Mouse (Mus musculus): ENCODE measurements around the gene Ak6.

Ak6 gene

DNA sequence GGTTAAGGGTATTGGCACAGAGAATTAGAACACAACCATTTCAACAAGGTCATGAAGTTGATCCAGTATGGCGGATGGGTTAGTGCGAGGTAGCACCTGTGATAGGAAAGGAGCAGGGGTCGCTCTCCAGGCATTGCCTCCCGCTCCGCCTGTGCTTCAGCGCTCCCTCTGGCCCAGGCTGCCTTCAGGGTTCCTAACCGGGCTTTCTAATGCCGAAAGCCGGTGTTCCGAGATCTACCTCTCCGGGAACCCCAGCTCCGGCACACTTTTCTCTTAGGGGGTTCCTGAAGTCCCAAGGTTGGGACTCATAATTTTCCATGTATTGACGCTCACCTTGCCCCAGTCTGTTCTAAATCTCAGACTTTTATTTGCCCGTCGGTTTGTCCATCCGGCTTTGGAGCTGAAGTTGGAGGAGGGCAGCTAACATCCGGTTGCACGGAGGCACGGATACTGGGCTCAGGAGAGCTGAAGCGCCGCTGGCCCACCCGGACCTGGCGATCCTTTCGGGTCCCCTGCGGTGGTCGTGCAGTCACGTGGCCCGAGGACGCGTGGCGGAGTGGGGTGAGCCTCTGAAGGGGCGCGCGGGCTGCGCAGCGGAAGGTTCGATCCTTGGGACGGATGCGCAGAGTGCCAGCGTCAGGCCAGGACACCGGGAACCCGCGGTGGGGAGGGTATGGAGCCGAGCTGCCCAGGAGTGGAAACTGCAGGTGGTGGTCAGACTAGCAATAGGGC, 18.7 kb downstream of the Ak6 start, which contains the start of gene Ccdc125:
Gene Ccdc125, plus strand, starts transcription at position 427 of the 732 bp plus-strand sequence.
- in situ Hi-C loops (cut with MboI): no loop called here

DNA sequence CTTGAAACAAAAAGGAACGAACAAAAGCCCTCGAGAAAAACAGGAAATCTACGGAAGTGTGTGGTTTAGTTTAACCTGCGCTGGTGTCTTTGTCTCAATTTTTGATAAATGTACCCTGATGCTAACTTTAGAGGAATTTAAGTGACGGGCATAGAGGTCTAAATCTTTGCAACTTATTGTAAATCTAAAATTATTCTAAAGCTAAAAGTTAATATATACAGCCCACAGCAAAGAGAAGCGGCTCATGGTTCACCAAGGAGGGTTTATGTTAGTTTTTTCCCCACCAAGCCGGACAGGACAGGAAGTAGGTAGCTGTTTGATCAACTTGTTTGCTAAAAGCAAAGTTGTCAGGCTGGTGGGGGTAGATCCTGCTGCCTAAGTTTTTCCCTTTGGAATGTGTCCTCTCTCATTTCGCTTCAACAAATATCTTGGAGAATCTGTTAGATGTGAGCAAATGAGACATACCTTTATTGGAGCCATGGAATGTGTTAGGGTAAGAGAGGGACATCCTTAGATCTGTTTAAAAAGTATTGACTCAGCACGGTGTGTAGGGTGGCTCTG, 19.5 kb downstream of the Ak6 start:
- in situ Hi-C loops (cut with MboI): no loop called here

DNA sequence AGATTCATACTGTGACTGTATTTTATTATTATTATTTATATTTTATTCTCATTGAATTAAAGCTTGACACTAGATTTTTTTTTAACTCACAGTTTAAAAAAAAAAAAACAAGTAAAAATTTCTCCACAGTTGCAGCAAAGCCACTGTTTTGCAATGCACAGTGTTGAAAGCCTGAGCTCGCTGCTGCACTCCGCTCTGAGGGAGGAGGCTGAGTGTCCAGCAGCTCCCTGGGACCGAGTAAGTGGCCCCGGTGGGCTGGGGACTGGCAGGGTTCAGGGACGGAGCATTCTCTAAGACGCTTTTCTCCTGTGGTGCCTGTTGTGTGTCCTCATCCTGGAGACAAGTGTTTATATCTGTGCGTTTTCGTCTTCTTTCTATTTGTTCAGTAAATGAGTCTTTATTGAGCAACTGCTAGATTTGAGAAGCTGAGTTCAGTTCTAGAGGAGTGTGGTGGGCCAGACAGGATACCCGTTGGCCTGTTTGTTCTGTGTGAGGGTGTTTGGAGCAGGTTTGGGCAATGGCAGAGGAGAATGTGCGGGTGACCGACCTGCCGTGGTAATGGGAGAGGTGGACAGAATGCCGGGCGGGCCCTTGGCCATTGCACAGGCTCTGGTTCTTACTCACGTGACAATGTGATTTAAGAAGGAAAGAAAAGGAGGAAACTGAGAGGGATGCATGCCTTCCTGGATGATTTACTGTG, 25.3 kb downstream of the Ak6 start:
- in situ Hi-C loops (cut with MboI): no loop called here

DNA sequence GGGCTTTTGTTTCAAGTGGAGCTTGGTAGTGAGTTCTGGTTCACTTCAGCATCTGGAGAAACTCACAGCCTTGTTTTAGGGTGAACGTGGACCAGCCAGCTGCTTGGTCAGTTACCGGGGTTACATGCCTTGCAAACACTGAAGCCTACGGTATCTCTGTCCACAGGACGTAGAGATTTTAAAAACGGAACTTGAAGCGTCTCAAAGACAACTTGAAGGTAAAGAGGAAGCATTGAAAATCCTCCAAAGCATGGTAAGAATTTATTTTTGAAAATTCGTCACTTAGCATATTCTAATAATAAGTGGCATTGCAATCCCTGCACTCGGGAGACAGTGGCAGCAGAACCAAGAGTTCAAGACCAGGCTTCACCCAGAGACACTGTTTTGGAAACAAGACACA, 30.8 kb downstream of the Ak6 start:
- in situ Hi-C loops (cut with MboI): no loop called here

DNA sequence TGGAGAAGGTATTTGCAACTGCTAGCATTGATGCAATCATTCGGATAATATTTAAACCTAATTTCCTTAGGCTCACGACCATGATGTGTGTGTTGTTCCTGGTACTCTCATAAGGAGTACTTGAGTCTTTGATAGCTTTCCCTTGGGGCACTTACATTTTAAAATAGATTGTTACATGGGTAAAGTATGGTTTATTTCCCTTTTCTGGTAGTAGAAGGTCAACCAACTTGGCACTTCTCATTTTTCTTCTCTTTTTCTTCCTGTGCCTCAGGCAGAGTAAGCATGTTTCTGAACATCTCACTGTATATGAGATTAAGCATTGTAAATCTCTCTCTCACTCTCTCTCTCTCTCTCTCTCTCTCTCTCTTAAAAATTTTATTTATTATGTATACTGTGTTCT, 32.1 kb downstream of the Ak6 start:
- in situ Hi-C loops (cut with MboI): no loop called here

DNA sequence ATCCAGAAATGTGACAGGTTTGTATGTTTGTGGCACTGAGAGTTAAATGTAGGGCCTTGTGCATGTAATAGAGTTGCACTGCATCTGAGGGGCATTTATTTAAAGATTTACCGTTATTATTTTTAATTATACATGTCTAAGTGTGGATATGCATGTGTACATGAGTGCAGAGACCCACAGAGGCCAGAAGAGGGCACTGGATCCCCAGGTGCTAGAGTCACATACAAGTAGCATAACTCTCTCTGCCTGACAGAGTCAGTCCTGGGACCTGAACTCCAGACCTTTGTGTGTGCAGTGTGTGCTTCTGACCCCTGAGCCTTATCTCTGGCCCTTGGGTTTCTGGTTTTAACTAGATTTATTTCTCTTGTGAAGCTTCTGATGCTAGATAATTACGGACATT, 33.6 kb downstream of the Ak6 start:
- in situ Hi-C loops (cut with MboI): no loop called here

DNA sequence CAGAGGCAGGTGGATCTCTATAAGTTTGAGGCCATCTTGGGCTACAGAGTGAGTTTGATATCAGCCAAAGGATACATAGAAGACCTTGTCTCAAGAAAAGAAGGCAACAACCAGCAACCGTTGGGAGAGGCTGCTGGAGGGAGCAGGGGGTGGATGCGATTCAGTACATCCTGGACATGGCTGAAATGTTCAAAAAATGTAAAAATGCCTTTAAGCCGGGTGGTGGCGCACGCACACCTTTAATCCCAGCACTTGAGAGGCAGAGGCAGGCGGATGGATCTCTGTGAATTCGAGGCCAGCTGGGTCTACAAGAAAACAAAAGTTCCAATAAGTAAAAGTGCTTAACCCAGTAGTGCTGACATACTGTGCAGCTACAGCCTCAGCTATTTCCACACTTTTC, 36.7 kb downstream of the Ak6 start:
- in situ Hi-C loops (cut with MboI): no loop called here

DNA sequence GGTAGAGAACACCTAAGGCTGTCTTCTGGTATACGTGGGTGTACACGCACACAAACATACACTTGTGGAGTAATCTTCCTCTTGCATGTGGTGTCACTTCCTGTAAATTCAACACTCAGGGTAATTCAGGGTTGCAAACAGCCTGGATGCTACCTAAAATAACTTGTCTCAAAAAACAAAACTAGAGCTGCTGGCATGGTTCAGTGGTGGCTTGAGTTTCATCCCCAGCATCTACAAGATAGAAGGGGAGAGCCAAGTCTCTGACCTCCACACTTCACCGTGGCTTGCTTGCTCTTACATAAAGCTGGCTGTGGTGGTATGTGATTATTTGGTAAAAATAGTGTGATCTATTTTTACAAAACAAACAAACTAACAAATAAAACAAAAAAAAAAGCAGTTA, 46.8 kb downstream of the Ak6 start:
- in situ Hi-C loops (cut with MboI): no loop called here

DNA sequence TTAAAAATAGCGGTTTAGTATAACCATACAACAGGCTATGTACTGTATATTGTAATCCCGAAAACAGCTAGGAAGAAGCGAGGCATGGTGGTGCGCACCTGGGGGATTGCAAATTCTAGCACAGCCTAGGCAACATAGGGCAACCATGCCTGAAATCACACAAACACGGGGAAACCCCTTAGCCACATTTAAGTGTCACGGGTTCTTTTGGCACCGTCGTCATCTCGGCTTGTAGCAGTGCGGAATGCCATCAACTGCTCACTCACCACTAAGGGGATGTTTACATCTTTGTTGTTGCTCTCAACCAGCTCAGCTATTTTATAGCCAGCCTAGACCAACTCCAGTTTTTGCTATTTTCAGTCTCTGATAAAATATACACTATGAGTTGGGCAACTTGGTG, 48.1 kb downstream of the Ak6 start:
- in situ Hi-C loops (cut with MboI): no loop called here

DNA sequence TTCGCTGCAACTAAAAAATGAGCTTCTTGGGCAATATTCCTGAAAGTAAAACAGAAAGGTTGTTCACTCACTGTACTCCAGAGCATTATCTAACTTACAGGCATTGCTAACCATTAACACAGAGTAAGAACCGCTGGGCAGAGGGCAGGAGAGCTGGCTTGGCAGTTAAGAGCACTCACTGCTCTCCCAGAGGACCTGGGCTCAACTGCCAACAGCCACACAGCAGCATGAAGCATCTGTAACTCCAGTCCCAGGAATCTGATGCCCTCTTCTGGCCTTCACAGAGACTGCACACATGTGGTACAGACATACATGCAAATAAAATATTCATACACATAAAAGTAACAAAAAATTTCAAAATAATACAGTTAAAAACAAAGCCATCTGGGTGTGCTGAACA, 52.7 kb downstream of the Ak6 start:
- in situ Hi-C loops (cut with MboI): no loop called here

DNA sequence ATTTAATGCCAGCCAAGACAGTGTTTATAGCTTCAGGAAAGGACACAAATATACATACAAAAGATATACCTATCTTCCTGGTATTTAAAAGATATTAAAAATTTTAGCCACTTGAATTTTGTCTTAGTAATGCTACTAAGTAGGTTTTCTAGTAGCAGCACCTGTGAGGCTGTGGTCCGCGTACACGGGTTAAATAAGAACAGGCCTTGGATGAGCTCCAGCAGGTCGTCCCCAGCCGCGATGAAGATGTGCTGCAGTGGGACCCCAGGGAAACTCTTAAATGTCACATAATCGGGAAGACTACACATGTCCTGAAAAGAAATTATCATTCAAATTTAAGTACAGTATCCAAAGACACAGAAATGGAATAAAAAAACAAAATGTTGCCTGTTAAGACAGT, 55.4 kb downstream of the Ak6 start:
- in situ Hi-C loops (cut with MboI): no loop called here

DNA sequence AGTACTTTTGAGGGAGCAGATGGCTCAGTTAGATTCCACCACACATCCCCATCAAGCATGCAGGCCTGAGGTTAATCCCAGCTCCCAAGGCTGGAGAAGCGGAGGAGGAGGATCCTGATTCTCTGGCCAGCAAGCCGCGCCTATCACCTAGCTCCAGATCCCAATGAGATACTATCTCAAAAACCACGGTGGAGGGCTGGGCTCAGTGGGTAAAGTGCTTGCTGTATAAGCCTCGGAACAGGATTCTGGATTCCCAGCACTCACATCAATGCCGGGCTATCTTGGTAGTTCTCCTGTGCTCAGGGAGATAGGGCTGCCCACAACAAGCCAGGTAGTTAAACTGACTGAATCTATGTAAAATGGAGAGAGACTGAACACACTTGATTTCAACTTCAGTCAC, 64.7 kb downstream of the Ak6 start:
- in situ Hi-C loops (cut with MboI): no loop called here
